Mouse (Mus musculus) kidney, embryonic 16.5 days (tissue): ENCODE measurements around the gene 9530077C05Rik. TPM values are rescaled to one million over a fixed set of nuclear protein-coding genes. Genes with fewer than 3 reads are reported as not detected.

ENCODE experiments used
- ATAC-seq: fragments of 200-750 bp; cut with Nextera tagmentation; 2 replicates; pipeline ENCODE4 v1.8.0; 2017; ENCODE audit warnings: moderate TSS enrichment; ENCODE audit not compliant: low FRiP score, low TSS enrichment
- H3K27ac ChIP-seq: fragments of 300-500 bp; sonication (generic); 2 replicates; pipeline ENCODE4 v1.5.1; 2014; ENCODE audit warnings: low read length
- H3K27me3 ChIP-seq: fragments of 300-500 bp; sonication (generic); 2 replicates; pipeline ENCODE4 v1.6.1; 2014; ENCODE audit warnings: low read length, control low read depth, mixed read lengths; ENCODE audit not compliant: insufficient read depth
- H3K36me3 ChIP-seq: fragments of 300-500 bp; sonication (generic); 2 replicates; pipeline ENCODE4 v1.6.1; 2014; ENCODE audit warnings: low read length, control low read depth, mixed read lengths; ENCODE audit not compliant: insufficient read depth
- H3K4me1 ChIP-seq: fragments of 300-500 bp; sonication (generic); 2 replicates; pipeline ENCODE4 v1.6.1; 2014; ENCODE audit warnings: low read length, control low read depth, mixed read lengths; ENCODE audit not compliant: insufficient read depth
- H3K4me2 ChIP-seq: fragments of 300-500 bp; sonication (generic); replicated peaks from 2 replicates; pipeline ENCODE4 v1.6.1; 2014; ENCODE audit warnings: low read depth, low read length
- H3K4me3 ChIP-seq: fragments of 300-500 bp; sonication (generic); 2 replicates; pipeline ENCODE4 v1.5.1; 2014; ENCODE audit warnings: mild to moderate bottlenecking, low read length
- H3K9ac ChIP-seq: fragments of 300-500 bp; sonication (generic); replicated peaks from 2 replicates; pipeline ENCODE4 v1.6.1; 2014; ENCODE audit warnings: low read length
- H3K9me3 ChIP-seq: fragments of 300-500 bp; sonication (generic); 2 replicates; pipeline ENCODE4 v1.6.1; 2016; ENCODE audit warnings: low read length, control low read depth
- WGBS: fragments of 180-500 bp; shearing (Covaris S2); extraction: QIAGEN DNeasy Blood & Tissue Kit; methylation state at CpG from one replicate; pipeline ENCODE4 v1.1.7; 2014; 5-methylcytosine and 5-hydroxymethylcytosine counted together
- polyA plus RNA-seq: library from polyadenylated mRNA; unstranded; fragments of >200 nt; fragmentation: Nextera tagmentation; extraction: Ambion mirVana; gene quantifications from 2 replicates; pipeline ENCODE4 v1.2.1, GENCODE M21; 2015

9530077C05Rik gene
- polyA plus RNA-seq, 1 experiment from 2014 or later = 4.8 TPM

DNA sequence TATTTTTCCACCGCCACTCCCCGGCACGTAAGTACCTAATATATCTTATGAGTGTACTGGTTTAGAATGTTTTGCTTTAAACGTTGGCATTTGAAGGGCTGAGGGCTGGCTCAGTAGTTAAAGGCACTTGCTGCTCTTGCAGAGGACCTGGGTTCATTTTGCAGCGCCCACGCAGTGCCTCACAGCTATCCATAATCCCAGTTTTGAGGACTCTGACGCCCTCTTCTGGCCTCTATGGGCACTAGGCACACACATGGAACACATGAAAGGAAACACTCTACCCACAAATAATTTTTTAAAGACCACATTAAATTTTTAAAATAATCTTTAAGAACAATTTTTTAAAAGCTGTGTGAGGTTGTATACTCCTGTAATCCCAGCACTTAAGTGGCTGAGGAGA lies 1.8 kb upstream of the 9530077C05Rik start:
- no peak overlapping the region for H3K9ac ChIP-seq
- WGBS = 70% methylated on average over 7 of the region's 7 CpGs
- no peak for ATAC-seq
- no peaks in the 10 kb centered on the region; the same call in 1 of the 2 replicates for H3K4me1 ChIP-seq
- H3K9me3 ChIP-seq = no peaks in the 10 kb centered on the region
- no peak overlapping the region for H3K4me2 ChIP-seq
- H3K27ac ChIP-seq = no peak overlapping the region
- H3K27me3 ChIP-seq = no peaks in the 10 kb centered on the region
- H3K36me3 ChIP-seq = no peaks in the 10 kb centered on the region
- no peak overlapping the region for H3K4me3 ChIP-seq

DNA sequence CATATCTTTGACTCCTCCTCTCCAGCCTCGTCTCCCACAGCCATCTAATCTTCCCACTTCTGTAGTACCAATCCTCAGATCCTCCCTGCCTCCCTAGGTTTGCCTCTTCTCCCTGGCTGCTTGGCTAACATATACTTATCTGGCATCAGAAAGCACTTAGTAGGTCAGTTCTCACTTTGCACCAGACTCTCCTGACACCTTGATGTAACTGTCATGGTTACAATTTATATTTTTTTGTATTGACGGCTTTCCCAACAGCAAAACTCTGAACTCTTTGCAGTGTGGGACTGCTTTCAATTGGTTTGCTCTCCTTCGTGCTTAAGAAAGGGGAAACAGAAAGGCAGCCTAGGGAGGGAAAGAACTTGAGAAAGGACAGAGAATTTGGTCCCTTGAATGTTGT lies 4.9 kb downstream of the 9530077C05Rik start:
- Histone ChIP-seq H3K27ac (no peak overlapping the region), H3K4me2 (no peak overlapping the region), H3K4me1 (peaks cover 6% of the 10 kb centered on the region; the same call in 1 of the 2 replicates), H3K9ac (no peak overlapping the region), H3K9me3 (no peaks in the 10 kb centered on the region), H3K27me3 (no peaks in the 10 kb centered on the region), H3K36me3 (no peaks in the 10 kb centered on the region), H3K4me3 (no peak overlapping the region)
- WGBS = 76% methylated on average over 3 of the region's 3 CpGs
- no peak for ATAC-seq

DNA sequence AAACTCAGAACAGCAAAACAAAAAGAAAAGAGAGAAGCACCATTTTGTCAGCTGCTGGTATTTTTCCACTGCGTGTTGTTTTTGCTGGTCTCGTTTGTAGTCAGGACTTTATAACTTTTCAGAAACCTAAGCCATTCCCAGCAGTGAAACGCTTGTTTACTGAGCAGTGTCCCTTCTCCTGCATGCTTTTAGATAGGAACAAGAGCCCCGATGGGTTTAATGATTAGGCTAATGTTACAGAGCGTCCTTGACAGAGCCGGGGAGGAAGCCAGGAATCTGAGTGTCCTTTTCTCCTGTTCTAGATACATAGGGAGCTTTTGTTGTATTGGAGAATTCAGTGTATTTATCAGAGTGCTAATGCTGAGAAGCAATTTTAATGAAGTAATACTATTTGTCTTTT lies 6.2 kb downstream of the 9530077C05Rik start:
- no peak overlapping the region for H3K27ac ChIP-seq
- H3K27me3 ChIP-seq = no peaks in the 10 kb centered on the region
- ATAC-seq = no peak
- 28% methylated on average over 6 of the region's 6 CpGs for WGBS
- H3K36me3 ChIP-seq = no peaks in the 10 kb centered on the region
- no peak overlapping the region for H3K4me2 ChIP-seq
- 0 out of 2 replicates have a peak, but pooled peaks cover 6% of the 10 kb centered on the region for H3K4me1 ChIP-seq
- H3K9ac ChIP-seq = no peak overlapping the region
- no peaks in the 10 kb centered on the region for H3K9me3 ChIP-seq
- no peak overlapping the region for H3K4me3 ChIP-seq

DNA sequence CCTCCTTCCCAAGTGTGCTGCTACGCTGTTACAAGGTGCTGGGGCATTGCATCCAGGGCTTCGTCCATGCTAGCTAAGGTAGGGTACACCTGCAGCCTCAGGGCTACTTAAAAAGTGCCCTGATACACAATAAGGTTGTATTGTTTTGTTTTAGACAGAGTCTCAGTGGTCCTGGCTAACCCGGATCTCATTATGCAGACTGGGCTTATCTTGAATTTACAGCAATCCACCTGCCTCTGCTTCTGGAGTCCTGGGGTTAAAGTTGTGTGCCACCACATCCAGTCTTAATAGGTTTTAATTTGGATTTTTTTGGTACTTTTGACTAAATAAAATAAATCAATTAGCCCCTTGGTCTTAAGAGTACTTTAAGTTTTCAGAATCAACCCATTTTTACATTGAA lies 8.6 kb downstream of the 9530077C05Rik start:
- 0 out of 2 replicates have a peak, but pooled peaks cover 6% of the 10 kb centered on the region for H3K4me1 ChIP-seq
- ATAC-seq = no peak
- H3K9me3 ChIP-seq = no peaks in the 10 kb centered on the region
- no peaks in the 10 kb centered on the region for H3K27me3 ChIP-seq
- no peaks in the 10 kb centered on the region for H3K36me3 ChIP-seq
- no peak overlapping the region for H3K9ac ChIP-seq
- no peak overlapping the region for H3K4me3 ChIP-seq
- WGBS = 82% methylated on average over 3 of the region's 3 CpGs
- H3K27ac ChIP-seq = no peak overlapping the region
- H3K4me2 ChIP-seq = no peak overlapping the region

DNA sequence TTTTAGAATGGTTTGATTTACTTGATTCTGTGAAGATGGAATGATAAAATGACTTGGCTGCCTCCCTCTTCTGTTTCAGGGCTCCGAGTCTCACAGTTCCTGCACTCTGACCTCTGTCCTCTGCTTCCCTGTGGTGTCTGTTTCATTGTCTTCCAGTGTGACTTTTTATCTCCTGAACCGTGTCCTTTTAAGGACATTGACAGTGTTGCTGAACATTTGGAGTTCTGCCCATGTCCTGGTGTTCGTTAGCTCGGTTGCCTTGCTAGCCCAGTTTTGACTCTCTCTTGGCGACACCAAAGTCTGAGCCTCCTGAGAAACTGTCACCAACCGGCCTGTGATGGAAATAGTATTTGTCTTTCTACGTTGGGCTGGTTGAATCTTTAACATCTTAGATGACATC lies 9.2 kb downstream of the 9530077C05Rik start:
- Histone ChIP-seq H3K9me3 (no peaks in the 10 kb centered on the region), H3K9ac (no peak overlapping the region), H3K27me3 (no peaks in the 10 kb centered on the region), H3K4me2 (no peak overlapping the region), H3K4me3 (no peak overlapping the region), H3K4me1 (0 out of 2 replicates have a peak, but pooled peaks cover 6% of the 10 kb centered on the region), H3K36me3 (no peaks in the 10 kb centered on the region), H3K27ac (no peak overlapping the region)
- 37% methylated on average over 7 of the region's 7 CpGs for WGBS
- no peak for ATAC-seq

DNA sequence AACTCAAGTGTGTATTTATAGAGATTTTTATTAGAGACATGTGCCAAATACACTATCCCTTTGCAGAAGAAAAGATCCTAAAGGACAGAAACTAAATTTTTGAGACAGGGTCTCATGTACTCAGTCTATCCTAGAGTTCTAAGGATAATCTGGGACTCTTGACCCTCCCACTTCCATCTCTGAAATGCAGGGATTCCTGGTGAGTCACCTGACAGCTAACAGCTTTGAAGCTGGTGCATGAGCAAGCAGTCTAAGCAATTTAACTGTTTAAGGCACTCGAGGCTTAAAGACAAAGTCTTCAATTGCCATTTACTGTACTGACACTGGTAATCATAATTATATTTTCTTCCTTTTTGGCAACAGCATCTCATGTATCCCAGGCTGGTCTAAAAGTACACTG lies 11.2 kb downstream of the 9530077C05Rik start:
- no peak overlapping the region for H3K27ac ChIP-seq

DNA sequence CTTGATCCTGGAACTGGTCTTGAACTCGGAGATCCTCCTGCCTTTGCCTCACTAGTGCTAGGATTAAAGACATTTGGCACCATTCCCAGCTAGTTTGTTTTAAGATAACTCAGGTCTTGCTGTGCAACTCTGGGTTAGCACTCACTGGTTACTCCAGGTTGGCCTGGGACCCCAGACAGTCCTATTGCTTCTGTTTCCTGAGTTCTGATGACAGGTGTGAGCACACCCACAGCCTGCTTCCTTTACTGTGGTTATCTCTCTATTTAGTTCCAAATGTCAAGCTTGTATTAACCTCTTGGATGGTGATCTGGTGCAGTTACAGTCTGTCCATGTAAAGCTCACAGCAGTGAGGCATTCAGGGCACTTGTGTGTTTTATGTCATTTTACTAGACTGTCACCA lies 12.2 kb downstream of the 9530077C05Rik start:
- H3K27me3 ChIP-seq = no peaks in the 10 kb centered on the region
- ATAC-seq = no peak

More for the DNA sequence above, 11.2 kb downstream of the 9530077C05Rik start:
- Histone ChIP-seq H3K27me3 (no peaks in the 10 kb centered on the region), H3K36me3 (no peaks in the 10 kb centered on the region), H3K4me2 (no peak overlapping the region), H3K4me3 (no peak overlapping the region), H3K9me3 (no peaks in the 10 kb centered on the region), H3K4me1 (0 out of 2 replicates have a peak, but pooled peaks cover under 1% of the 10 kb centered on the region), H3K9ac (no peak overlapping the region)
- 51% methylated on average over 1 of the region's 1 CpGs for WGBS
- no peak for ATAC-seq

DNA sequence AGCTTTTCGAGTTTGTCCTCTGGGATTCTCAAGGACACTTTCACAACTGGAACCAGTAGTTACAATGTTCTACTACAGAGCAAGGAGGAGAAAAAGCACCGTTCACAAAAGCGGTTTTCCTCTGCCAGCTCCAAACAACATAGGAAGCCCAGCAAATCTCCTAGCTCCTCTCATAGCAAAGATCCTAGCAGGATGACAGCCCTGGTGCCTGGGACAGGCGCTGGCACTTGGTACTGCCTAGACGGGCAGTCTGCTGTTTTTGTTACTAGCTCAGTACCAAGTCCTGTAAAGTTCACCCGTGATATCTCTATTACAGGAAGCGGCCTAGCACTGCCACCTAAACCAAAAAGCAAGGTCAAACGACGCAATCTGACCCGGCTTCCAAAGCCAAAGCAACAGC lies 12.9 kb downstream of the 9530077C05Rik start:
- no peak for ATAC-seq
- Histone ChIP-seq H3K9ac (peak overlapping the region; percentile 26; the same call in 1 of the 2 replicates), H3K4me3 (no peak overlapping the region), H3K27me3 (no peaks in the 10 kb centered on the region), H3K4me1 (peaks cover 9% of the 10 kb centered on the region; the same call in 1 of the 2 replicates), H3K36me3 (no peaks in the 10 kb centered on the region), H3K27ac (no peak overlapping the region), H3K9me3 (no peaks in the 10 kb centered on the region), H3K4me2 (no peak overlapping the region)
- WGBS = 58% methylated on average over 10 of the region's 10 CpGs

More for the DNA sequence above, 12.2 kb downstream of the 9530077C05Rik start:
- Histone ChIP-seq H3K4me1 (peaks cover 3% of the 10 kb centered on the region; the same call in 1 of the 2 replicates), H3K4me3 (no peak overlapping the region), H3K27ac (no peak overlapping the region), H3K4me2 (no peak overlapping the region), H3K9me3 (no peaks in the 10 kb centered on the region), H3K36me3 (no peaks in the 10 kb centered on the region), H3K9ac (no peak overlapping the region)
- 52% methylated on average over 1 of the region's 1 CpGs for WGBS

DNA sequence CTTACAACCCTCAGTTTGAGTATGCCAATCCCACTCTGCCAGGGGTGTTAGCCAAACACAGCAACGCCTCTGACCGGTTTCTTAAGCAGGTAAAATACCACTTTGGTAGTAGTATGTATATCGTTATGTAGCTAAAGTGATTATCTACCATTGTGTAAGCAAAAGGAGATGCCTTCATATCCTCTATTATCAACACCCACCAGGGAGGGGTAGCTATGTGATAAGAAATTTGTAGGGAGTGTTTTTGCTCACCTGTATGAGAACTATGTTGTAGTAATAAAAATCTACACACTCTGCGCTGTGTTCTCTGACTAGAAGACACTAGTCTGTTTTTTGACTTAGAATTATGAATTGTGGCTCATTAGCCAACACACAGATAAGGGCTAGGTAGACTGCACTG lies 13.4 kb downstream of the 9530077C05Rik start:
- H3K36me3 ChIP-seq = no peaks in the 10 kb centered on the region
- no peak for ATAC-seq
- peaks cover 14% of the 10 kb centered on the region for H3K4me1 ChIP-seq
- WGBS = 91% methylated on average over 4 of the region's 4 CpGs
- H3K9ac ChIP-seq = no peak overlapping the region
- H3K4me3 ChIP-seq = no peak overlapping the region
- no peak overlapping the region for H3K27ac ChIP-seq
- no peaks in the 10 kb centered on the region for H3K27me3 ChIP-seq
- H3K4me2 ChIP-seq = no peak overlapping the region
- H3K9me3 ChIP-seq = no peaks in the 10 kb centered on the region

DNA sequence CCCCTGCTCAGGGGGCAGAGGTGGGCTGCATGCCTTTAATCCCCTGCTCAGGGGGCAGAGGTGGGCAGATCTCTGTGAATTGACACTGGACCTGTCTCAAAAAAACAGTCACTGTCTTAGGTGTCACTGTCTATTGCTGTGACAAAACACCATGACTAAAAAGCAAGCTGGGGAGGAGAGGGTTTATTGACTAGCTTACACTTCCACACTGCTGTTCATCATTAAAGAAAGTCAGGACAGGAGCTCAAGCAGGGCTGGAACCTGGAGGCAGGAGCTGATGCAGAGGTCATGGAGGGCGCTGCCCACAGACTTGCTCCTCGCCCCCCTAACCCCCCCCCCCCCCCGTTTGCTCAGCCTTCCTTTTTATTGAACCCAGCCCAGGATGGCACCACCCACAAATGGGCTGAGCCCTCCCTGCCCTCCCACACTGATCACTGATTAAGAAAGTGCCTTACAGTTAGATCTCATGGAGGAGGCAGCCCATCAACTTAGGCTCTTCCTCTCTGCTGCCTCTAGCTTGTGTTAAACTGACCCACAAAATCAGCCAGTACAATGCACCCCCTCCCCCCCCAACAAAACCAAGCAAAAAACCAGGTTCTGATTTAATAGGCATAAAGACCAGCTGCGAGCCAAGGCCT lies 16.8 kb downstream of the 9530077C05Rik start:
- Histone ChIP-seq H3K4me1 (peaks cover 27% of the 10 kb centered on the region), H3K9ac (no peak overlapping the region), H3K9me3 (no peaks in the 10 kb centered on the region), H3K27me3 (no peaks in the 10 kb centered on the region), H3K4me2 (no peak overlapping the region), H3K4me3 (no peak overlapping the region), H3K27ac (no peak overlapping the region), H3K36me3 (no peaks in the 10 kb centered on the region)
- 0 out of 2 replicates have a peak, but pooled peaks have one; percentile 25 for ATAC-seq
- 23% methylated on average over 3 of the region's 4 CpGs for WGBS
